Mouse (Mus musculus): ENCODE measurements around the gene Itpr2. TPM values are rescaled to one million over a fixed set of nuclear protein-coding genes. Genes with fewer than 3 reads are reported as not detected.

Gene Itpr2
- polyA plus RNA-seq, 1 experiment from 2014 or later = 8.0 TPM

GRCm38 (mm10) chr6:146310210-146310609 is 191.8 kb downstream of the Itpr2 start:
- Histone ChIP-seq H3K9ac (no peak overlapping the region), H3K4me2 (replicated peaks) (no peak overlapping the region), H3K36me3 (no peaks in the 10 kb centered on the region), H3K4me1 (no peaks in the 10 kb centered on the region), H3K27me3 (no peaks in the 10 kb centered on the region), H3K4me3 (no peak overlapping the region), H3K9me3 (replicated peaks) (no peaks in the 10 kb centered on the region), H3K27ac (no peak overlapping the region)
- 66% methylated on average over 2 of the region's 2 CpGs for WGBS
- no peak for ATAC-seq (ENCODE audit: low FRiP score)

GRCm38 (mm10) chr6:146309335-146309734 is 192.7 kb downstream of the Itpr2 start:
- ATAC-seq (ENCODE audit: low FRiP score) = no peak
- WGBS = 80% methylated on average over 1 of the region's 1 CpGs
- no peak overlapping the region for H3K4me3 ChIP-seq
- no peak overlapping the region for H3K4me2 ChIP-seq (replicated peaks)
- no peaks in the 10 kb centered on the region for H3K36me3 ChIP-seq
- H3K27me3 ChIP-seq = no peaks in the 10 kb centered on the region
- no peaks in the 10 kb centered on the region for H3K4me1 ChIP-seq
- H3K9ac ChIP-seq = no peak overlapping the region
- no peaks in the 10 kb centered on the region for H3K9me3 ChIP-seq (replicated peaks)
- H3K27ac ChIP-seq = no peak overlapping the region

DNA sequence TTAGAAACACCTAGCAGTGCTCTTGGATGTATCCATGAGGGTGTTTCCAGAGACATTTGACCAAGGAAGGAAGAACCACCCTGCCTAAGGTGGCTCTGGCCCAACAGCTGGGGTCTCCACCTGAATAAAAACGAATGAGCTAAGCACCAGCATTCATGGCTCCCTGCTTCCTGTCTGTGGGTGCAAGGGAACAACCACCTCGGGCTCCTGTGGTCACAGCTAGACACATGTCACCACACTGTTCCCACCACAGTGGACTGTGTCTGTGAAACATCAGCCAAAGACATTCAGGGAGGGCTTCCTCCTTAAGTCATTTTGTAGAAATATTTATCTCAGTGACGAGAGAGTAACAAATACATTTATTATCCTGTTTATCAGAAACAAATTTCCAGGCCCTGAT is 196.0 kb downstream of the Itpr2 start:
- Histone ChIP-seq H3K27me3 (no peaks in the 10 kb centered on the region), H3K36me3 (no peaks in the 10 kb centered on the region), H3K27ac (no peak overlapping the region), H3K4me2 (replicated peaks) (no peak overlapping the region), H3K4me3 (no peak overlapping the region), H3K4me1 (0 out of 2 replicates have a peak, but pooled peaks cover under 1% of the 10 kb centered on the region), H3K9ac (no peak overlapping the region), H3K9me3 (replicated peaks) (no peaks in the 10 kb centered on the region)
- WGBS = 86% methylated on average over 3 of the region's 3 CpGs
- no peak for ATAC-seq (ENCODE audit: low FRiP score)

- Histone ChIP-seq H3K27ac (no peak overlapping the region), H3K9me3 (replicated peaks) (no peaks in the 10 kb centered on the region), H3K27me3 (no peaks in the 10 kb centered on the region), H3K4me3 (no peak overlapping the region), H3K4me2 (replicated peaks) (no peak overlapping the region), H3K9ac (no peak overlapping the region), H3K4me1 (0 out of 2 replicates have a peak, but pooled peaks cover 2% of the 10 kb centered on the region), H3K36me3 (no peaks in the 10 kb centered on the region)
- ATAC-seq (ENCODE audit: low FRiP score) = no peak
- 84% methylated on average over 11 of the region's 11 CpGs for WGBS
Observed at GRCm38 (mm10) chr6:146304088-146304487, 197.9 kb downstream of the Itpr2 start.

DNA sequence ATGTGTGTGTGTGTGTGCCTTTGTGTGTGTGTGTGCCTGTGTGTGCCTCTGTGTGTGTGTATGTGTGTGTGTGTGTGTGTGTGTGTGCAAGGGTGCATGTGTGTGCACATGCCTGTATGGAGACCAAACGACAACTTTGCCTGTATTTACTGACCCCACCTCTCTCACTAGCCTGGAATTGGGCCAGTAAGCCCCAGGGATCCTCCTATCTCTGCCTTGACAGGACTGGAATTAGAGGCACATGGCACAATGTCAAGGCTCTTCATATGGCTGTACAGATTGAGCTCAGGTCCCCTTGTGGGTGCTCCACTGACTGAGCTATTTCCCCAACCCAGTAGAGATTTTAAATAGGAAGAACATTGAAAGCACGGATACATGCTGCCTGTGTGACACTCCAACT is 198.7 kb downstream of the Itpr2 start:
- Histone ChIP-seq H3K27ac (no peak overlapping the region), H3K4me1 (0 out of 2 replicates have a peak, but pooled peaks cover 2% of the 10 kb centered on the region), H3K4me3 (no peak overlapping the region), H3K36me3 (no peaks in the 10 kb centered on the region), H3K9ac (no peak overlapping the region), H3K9me3 (replicated peaks) (no peaks in the 10 kb centered on the region), H3K4me2 (replicated peaks) (no peak overlapping the region), H3K27me3 (no peaks in the 10 kb centered on the region)
- WGBS = 84% methylated on average over 2 of the region's 2 CpGs
- ATAC-seq (ENCODE audit: low FRiP score) = no peak

- Histone ChIP-seq H3K4me1 (0 out of 2 replicates have a peak, but pooled peaks cover 2% of the 10 kb centered on the region), H3K9ac (no peak overlapping the region), H3K27me3 (no peaks in the 10 kb centered on the region), H3K4me2 (replicated peaks) (no peak overlapping the region), H3K27ac (no peak overlapping the region), H3K36me3 (no peaks in the 10 kb centered on the region), H3K4me3 (no peak overlapping the region), H3K9me3 (replicated peaks) (no peaks in the 10 kb centered on the region)
- ATAC-seq (ENCODE audit: low FRiP score) = no peak
- 83% methylated on average over 8 of the region's 8 CpGs for WGBS
Observed at GRCm38 (mm10) chr6:146302574-146303130, 199.4 kb downstream of the Itpr2 start.

- H3K27me3 ChIP-seq = no peaks in the 10 kb centered on the region
- WGBS = 50% methylated on average over 3 of the region's 3 CpGs
- no peak overlapping the region for H3K4me3 ChIP-seq
- H3K27ac ChIP-seq = no peak overlapping the region
- no peaks in the 10 kb centered on the region for H3K9me3 ChIP-seq (replicated peaks)
- H3K36me3 ChIP-seq = no peaks in the 10 kb centered on the region
- no peak for ATAC-seq (ENCODE audit: low FRiP score)
- no peak overlapping the region for H3K4me2 ChIP-seq (replicated peaks)
- H3K9ac ChIP-seq = no peak overlapping the region
- H3K4me1 ChIP-seq = 0 out of 2 replicates have a peak, but pooled peaks cover 2% of the 10 kb centered on the region
Observed at GRCm38 (mm10) chr6:146302101-146302500, 199.9 kb downstream of the Itpr2 start.

- no peak overlapping the region for H3K9ac ChIP-seq
Observed at GRCm38 (mm10) chr6:146300961-146301360, 201.1 kb downstream of the Itpr2 start.

DNA sequence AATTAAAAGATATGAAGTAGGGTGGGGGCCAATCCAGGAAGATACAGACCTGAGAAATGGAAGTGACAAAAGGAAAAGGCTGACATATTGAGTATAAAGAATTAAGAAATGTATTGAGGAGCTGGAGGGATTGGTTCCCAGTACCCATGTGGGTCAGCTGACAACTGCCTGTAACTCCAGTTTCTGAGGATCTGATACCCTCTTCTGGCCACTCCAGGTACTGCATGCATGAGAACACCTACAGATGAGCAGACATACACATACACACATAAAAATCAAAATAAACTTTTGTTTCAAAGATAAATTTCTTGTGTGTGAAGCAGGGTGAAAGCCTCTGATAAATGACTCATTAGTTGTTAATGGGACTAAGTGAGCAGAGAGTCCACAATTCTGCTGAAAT is 203.3 kb downstream of the Itpr2 start:
- Histone ChIP-seq H3K9ac (no peak overlapping the region), H3K9me3 (replicated peaks) (no peaks in the 10 kb centered on the region), H3K4me1 (0 out of 2 replicates have a peak, but pooled peaks cover 2% of the 10 kb centered on the region), H3K4me2 (replicated peaks) (no peak overlapping the region), H3K4me3 (no peak overlapping the region), H3K36me3 (no peaks in the 10 kb centered on the region), H3K27ac (no peak overlapping the region), H3K27me3 (no peaks in the 10 kb centered on the region)
- ATAC-seq (ENCODE audit: low FRiP score) = no peak

More at GRCm38 (mm10) chr6:146300961-146301360, 201.1 kb downstream of the Itpr2 start:
- Histone ChIP-seq H3K9me3 (replicated peaks) (no peaks in the 10 kb centered on the region), H3K36me3 (no peaks in the 10 kb centered on the region), H3K27me3 (no peaks in the 10 kb centered on the region), H3K4me2 (replicated peaks) (no peak overlapping the region), H3K27ac (no peak overlapping the region), H3K4me1 (0 out of 2 replicates have a peak, but pooled peaks cover 2% of the 10 kb centered on the region), H3K4me3 (no peak overlapping the region)
- ATAC-seq (ENCODE audit: low FRiP score) = no peak

DNA sequence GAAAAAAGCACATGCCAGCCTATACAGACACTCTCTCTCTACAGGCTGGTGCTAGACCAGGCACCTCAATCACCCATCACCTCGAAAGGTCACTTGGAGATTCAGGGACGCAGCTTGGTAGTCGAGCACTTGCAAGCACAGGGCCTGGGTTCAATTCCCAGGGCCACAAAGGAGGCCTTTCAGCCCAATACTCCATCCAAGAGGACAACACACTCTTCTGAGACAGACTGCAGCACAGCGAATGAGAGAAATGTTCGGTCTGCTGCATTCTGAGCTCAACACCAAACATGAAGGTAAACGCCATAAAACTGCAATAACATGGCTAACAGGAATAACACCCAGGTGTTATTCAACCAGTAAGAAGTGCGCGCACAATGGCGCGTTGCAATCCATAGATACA is 211.0 kb downstream of the Itpr2 start:
- H3K4me2 ChIP-seq (replicated peaks) = no peak overlapping the region
- H3K9ac ChIP-seq = no peak overlapping the region
- no peaks in the 10 kb centered on the region for H3K27me3 ChIP-seq
- H3K4me1 ChIP-seq = 0 out of 2 replicates have a peak, but pooled peaks cover 4% of the 10 kb centered on the region
- no peaks in the 10 kb centered on the region for H3K36me3 ChIP-seq
- 93% methylated on average over 10 of the region's 10 CpGs for WGBS
- no peak for ATAC-seq (ENCODE audit: low FRiP score)
- H3K9me3 ChIP-seq (replicated peaks) = no peaks in the 10 kb centered on the region
- no peak overlapping the region for H3K27ac ChIP-seq
- H3K4me3 ChIP-seq = no peak overlapping the region

DNA sequence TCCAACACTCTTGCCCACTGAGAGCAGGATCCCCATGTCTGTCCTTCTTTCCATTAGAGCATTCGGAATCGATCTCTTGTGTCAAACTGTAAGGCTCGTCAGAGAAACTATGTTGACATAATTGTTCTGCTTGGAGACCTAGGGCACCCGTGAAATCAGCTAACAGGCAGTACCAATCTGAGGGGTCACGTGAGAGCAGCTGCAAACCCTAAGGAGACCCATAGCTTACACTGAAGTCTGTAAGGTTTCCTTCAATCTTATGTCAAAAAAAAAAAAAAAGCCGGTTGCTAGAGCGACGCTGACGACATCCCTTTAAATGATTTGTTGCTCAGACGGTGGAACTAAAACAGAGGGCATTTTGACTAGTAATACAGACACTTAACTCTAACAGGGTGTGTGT is 212.2 kb downstream of the Itpr2 start:
- Histone ChIP-seq H3K4me2 (replicated peaks) (no peak overlapping the region), H3K36me3 (no peaks in the 10 kb centered on the region), H3K27me3 (no peaks in the 10 kb centered on the region), H3K9me3 (replicated peaks) (no peaks in the 10 kb centered on the region), H3K9ac (no peak overlapping the region), H3K27ac (no peak overlapping the region), H3K4me3 (no peak overlapping the region), H3K4me1 (0 out of 2 replicates have a peak, but pooled peaks cover 4% of the 10 kb centered on the region)
- WGBS = 45% methylated on average over 10 of the region's 10 CpGs
- no peak for ATAC-seq (ENCODE audit: low FRiP score)

GRCm38 (mm10) chr6:146288266-146288665 is 213.8 kb downstream of the Itpr2 start:
- Histone ChIP-seq H3K9me3 (replicated peaks) (no peaks in the 10 kb centered on the region), H3K4me1 (0 out of 2 replicates have a peak, but pooled peaks cover 4% of the 10 kb centered on the region), H3K9ac (no peak overlapping the region), H3K27me3 (no peaks in the 10 kb centered on the region), H3K4me2 (replicated peaks) (no peak overlapping the region), H3K27ac (no peak overlapping the region), H3K36me3 (no peaks in the 10 kb centered on the region), H3K4me3 (no peak overlapping the region)
- no peak for ATAC-seq (ENCODE audit: low FRiP score)
- WGBS = 93% methylated on average over 5 of the region's 5 CpGs

- WGBS = 91% methylated on average over 11 of the region's 11 CpGs
- Histone ChIP-seq H3K27me3 (no peaks in the 10 kb centered on the region), H3K9ac (no peak overlapping the region), H3K27ac (no peak overlapping the region), H3K36me3 (no peaks in the 10 kb centered on the region), H3K4me3 (no peak overlapping the region), H3K9me3 (replicated peaks) (no peaks in the 10 kb centered on the region), H3K4me2 (replicated peaks) (no peak overlapping the region), H3K4me1 (peaks cover 3% of the 10 kb centered on the region; the same call in 1 of the 2 replicates)
- no peak for ATAC-seq (ENCODE audit: low FRiP score)
Observed at GRCm38 (mm10) chr6:146284921-146285565, 217.0 kb downstream of the Itpr2 start.

Measured in hindbrain, embryonic 12.5 days (tissue).